Mouse (Mus musculus): ENCODE measurements around the gene Gm17349.

DNA sequence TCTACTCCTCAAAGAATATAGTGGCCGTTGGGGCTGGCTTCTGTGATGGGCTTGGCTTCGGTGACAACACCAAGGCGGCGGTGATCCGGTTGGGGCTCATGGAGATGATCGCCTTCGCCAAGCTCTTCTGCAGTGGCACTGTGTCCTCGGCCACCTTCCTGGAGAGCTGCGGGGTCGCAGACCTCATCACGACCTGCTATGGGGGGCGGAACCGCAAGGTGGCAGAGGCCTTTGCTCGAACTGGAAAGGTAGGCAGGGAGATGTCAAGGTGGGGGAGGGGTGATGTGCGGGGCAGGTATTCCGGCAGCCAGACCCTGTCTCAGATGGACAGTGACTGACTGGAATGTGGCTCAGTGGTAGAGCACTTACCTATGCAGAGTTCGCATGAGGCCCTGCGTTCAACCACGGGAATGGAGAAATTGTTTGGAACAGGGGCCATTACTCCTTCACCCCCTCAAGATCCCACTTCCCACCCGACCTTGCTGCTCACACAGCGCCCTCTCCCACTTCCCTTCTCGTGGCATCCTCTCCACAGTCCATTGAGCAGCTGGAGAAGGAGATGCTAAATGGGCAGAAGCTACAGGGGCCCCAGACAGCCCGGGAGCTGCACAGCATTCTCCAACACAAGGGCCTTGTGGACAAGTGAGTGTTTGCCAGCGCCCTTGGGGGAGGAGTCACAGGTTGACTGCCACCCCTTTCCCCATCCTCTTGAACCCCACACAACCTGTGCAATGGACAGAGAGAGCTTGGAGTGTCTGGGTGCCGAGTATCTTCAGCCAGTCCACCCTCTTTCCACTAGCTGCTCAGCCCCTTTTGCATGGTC, 16.8 kb upstream of the Gm17349 start:
- TF ChIP-seq CTCF (IDR thresholded peaks at IDR 0.05; ENCODE audit: low read depth) (no peak), EP300 (IDR thresholded peaks at IDR 0.05; ENCODE audit: low read depth) (no peak)

Measured in liver, embryonic 14.5 days (tissue).